Mouse (Mus musculus) B cell, adult (primary cell): ENCODE results near the gene F7. TPM values are rescaled to one million over a fixed set of nuclear protein-coding genes. Genes with fewer than 3 reads are reported as not detected.

ENCODE experiments used
- total RNA-seq: library from RNA; stranded (reverse); gene quantifications from 4 replicates; pipeline ENCODE4 v1.2.4, GENCODE M21; 2023; ENCODE audit not compliant: inconsistent age

Gene F7
- total RNA-seq: not detected in 4 replicates

DNA sequence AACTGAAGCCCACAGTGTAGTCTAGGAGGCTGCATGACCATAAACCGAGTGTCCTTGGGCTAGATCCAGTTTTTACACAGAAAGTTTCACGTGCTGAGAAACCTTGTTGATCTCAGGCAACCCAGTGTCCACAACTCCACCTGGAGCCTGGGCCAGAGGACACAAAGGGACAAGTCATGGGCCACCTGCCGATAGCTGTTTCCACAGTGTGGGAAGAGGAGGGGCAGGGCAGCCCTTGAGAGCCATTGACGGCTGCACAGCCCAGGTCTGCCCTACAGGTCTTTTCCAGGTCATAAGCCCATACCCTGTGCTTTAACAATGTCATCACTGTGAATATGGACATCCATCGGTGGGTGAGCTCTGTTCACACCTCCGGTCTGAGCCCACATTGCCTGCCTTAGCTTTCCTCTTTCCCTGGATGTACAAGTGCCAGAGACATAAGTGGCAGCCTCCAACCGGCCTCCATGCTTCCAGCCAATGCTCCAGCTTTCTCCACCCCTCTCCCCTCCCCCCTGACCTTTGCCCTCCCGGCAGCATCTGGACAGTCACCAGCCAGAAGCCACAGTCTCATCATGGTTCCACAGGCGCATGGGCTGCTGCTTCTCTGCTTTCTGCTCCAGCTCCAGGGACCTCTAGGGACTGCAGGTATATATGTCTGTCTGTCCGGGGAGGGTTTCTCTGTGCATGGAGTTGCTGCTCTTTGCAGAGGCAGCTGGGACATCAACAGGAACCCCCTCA lies at the start of gene F7:
Gene F7, plus strand, starts transcription at position 548 of the 738 bp plus-strand sequence.

DNA sequence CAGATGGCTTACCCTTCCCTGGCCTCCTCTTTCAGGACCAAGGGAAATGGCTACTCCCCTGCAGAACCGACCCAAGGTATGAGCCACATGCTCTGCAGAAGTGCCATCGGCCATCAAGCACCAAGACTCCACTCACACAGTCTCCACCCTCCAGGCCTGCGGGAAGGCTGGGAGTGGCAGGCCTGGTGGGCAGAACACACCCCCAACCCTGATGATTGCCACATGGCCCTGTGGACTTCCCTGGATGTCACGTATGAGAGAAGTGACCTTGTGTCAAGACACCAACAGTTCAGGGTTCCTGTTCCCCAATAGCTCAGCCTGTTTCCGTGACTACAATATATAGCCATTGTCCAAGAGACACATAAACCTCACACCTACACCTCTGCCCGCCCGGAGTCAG lies 11.2 kb downstream of the F7 start, which contains the start of gene F10:
Gene F10, plus strand, starts transcription at position 294 of the 400 bp plus-strand sequence.

DNA sequence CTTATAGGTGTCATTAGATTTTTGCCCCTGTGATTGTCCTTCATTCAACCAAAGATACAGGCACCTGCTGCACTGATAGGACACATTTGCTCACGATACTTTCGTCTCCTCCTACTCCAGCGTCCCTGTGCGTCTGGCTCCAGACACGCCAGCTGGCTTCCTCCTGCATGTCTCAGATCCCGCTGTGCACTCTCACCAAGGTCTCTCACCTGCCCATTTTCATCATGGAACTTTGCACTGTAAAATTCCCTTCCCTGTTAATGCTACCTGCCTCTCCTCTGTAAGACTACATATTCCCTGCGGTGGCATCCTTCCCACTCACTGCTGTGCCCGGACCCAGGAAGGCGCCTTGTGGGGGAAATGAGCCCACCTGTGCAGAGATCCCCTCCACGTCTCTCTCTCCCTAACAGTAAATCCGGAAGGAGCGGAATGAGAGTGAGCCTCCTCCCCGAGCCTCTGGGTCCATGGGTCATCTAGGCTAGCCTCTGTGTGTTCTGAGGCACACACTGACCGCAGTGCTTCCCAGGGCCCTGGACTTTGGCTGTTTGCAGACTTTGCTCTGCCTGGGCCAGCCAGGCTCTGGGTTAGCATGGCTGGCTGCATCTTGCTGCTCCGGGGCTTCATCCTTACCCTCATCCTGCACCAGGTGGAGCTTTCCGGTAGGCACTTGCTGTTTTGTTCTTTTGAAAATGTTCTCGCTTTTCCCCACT lies 34.8 kb downstream of the F7 start, which contains the start of gene Proz:
Gene Proz, plus strand, starts transcription at position 474 of the 710 bp plus-strand sequence.

Other genes with a start within 250 kb of the F7 start
- gene Mcf2l, start 152.2 kb upstream of the F7 start, total RNA-seq: 0.21 to 0.26 TPM (median 0.26 TPM) in 3 of 4 replicates, not detected in the other
- gene F10, start 11.3 kb downstream of the F7 start, total RNA-seq: not detected in 4 replicates
- not detected in 4 replicates for gene Proz, start 34.9 kb downstream of the F7 start, total RNA-seq
- gene Pcid2, start 79.4 kb downstream of the F7 start, total RNA-seq: 31.2 to 39.0 TPM (median 38.1 TPM) in 4 replicates
- 40.1 to 50.0 TPM (median 46.4 TPM) in 4 replicates for gene Cul4a, start 79.6 kb downstream of the F7 start, total RNA-seq
- gene Lamp1, start 133.1 kb downstream of the F7 start, total RNA-seq: 138 to 148 TPM (median 140 TPM) in 4 replicates
- not detected in 4 replicates for gene Grtp1, start 174.6 kb downstream of the F7 start, total RNA-seq
- not detected in 4 replicates for gene Adprhl1, start 228.1 kb downstream of the F7 start, total RNA-seq